In the genomic region with DNA sequence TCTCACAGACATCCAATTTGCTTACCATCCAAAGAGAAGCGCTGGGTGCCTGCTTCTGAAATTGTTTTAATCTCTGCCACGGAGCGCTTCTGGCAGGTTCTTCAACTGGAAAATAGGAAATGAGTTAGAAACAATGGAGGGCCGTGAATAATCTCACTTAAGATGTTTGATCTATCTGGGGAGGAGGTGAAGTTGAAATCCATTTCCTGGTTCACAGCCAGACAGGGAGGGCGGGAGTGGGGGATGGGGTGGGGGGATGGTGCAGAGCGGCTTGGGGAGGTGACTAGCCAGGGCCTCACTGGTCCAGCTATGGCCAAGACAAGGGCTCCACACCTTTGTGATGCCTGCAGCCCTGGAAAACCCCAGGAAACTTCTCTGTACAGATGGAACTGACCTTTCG, we compare ENCODE assay signal across 12 mouse cellular contexts.
DNase-seq lines count a peak whose midpoint lies in the region; ATAC-seq and TF ChIP-seq lines count a peak whose summit lies in the region.
"Had no signal": no experiment of that assay in that cellular context is flagged by ENCODE, and none has a peak within 500 bp of the region (broad histone marks: within the 10 kb centered on the region; RNA-seq: fewer than 3 reads in every experiment).

No protein-coding gene starts in this region.

- peak overlapping the region; percentile 30; the same call in 1 of the 2 replicates for H3K9ac ChIP-seq in lung, embryonic 14.5 days
- H3K9ac ChIP-seq in forebrain, embryonic 11.5 days (ENCODE audit: low read length): no peak overlapping the region; the same call in 1 of the 2 replicates
- H3K9ac ChIP-seq in hindbrain, embryonic 14.5 days: no peak overlapping the region
- H3K9ac ChIP-seq in midbrain, postnatal 0 days (replicated peaks; ENCODE audit: low read length, poor library complexity, severe bottlenecking): no peak overlapping the region
- no peak overlapping the region for H3K9ac ChIP-seq in liver, embryonic 11.5 days (ENCODE audit: low read depth, low read length)
- H3K9ac ChIP-seq: limb, embryonic 13.5 days had no signal

- H3K36me3 ChIP-seq in lung, embryonic 14.5 days (ENCODE audit: insufficient read depth): no peaks in the 10 kb centered on the region
- no peaks in the 10 kb centered on the region for H3K36me3 ChIP-seq in forebrain, embryonic 11.5 days (ENCODE audit: control insufficient read depth, insufficient read depth, low read length)
- H3K36me3 ChIP-seq in hindbrain, embryonic 14.5 days (replicated peaks; ENCODE audit: control insufficient read depth, insufficient read depth): no peaks in the 10 kb centered on the region
- H3K36me3 ChIP-seq in midbrain, postnatal 0 days (ENCODE audit: insufficient read depth, low read length): no peaks in the 10 kb centered on the region
- H3K36me3 ChIP-seq in liver, embryonic 11.5 days (ENCODE audit: control insufficient read depth, insufficient read depth, low read length): no peaks in the 10 kb centered on the region
- H3K36me3 ChIP-seq: G1E; limb, embryonic 13.5 days had no signal

- TF ChIP-seq CTCF in lung, embryonic 14.5 days (IDR thresholded peaks at IDR 0.05; ENCODE audit: low read depth): no peak
- no peak for TF ChIP-seq CTCF in midbrain, postnatal 0 days (IDR thresholded peaks at IDR 0.05)

- DNase-seq in lung, embryonic 14.5 days: peak; percentile 27
- no peak for DNase-seq in lung, postnatal 14 days
- peak; percentile 50 for DNase-seq in forebrain, embryonic 11.5 days (ENCODE audit: low spot score)
- DNase-seq in hindbrain, embryonic 14.5 days (ENCODE audit: low spot score): no peak
- no peak for DNase-seq in midbrain, postnatal 0 days (ENCODE audit: low spot score)
- no peak for DNase-seq in right cerebral cortex, postnatal 4 days
- DNase-seq in liver, embryonic 11.5 days (ENCODE audit: low spot score): no peak
- no peak for DNase-seq in kidney, adult 8-10 months
- DNase-seq: cerebellum, adult 2 months had no signal

- no peaks in the 10 kb centered on the region for H3K9me3 ChIP-seq in lung, embryonic 14.5 days (ENCODE audit: low read depth, low read length)
- no peaks in the 10 kb centered on the region for H3K9me3 ChIP-seq in forebrain, embryonic 11.5 days (ENCODE audit: control insufficient read depth, low read length)
- H3K9me3 ChIP-seq in hindbrain, embryonic 14.5 days (ENCODE audit: control insufficient read depth, low read length): no peaks in the 10 kb centered on the region
- no peaks in the 10 kb centered on the region for H3K9me3 ChIP-seq in midbrain, postnatal 0 days (ENCODE audit: low read length)
- no peaks in the 10 kb centered on the region for H3K9me3 ChIP-seq in liver, embryonic 11.5 days (ENCODE audit: control insufficient read depth, low read length)
- H3K9me3 ChIP-seq: G1E; limb, embryonic 13.5 days had no signal

- ATAC-seq in lung, embryonic 14.5 days (ENCODE audit: insufficient read depth): no peak
- ATAC-seq in forebrain, embryonic 11.5 days (replicated peaks; ENCODE audit: low FRiP score): no peak
- ATAC-seq in hindbrain, embryonic 14.5 days (ENCODE audit: low FRiP score): no peak
- ATAC-seq in midbrain, postnatal 0 days (ENCODE audit: low FRiP score): no peak
- ATAC-seq in liver, embryonic 11.5 days (replicated peaks; ENCODE audit: low FRiP score): no peak

- 11% methylated on average over 7 of the region's 7 CpGs for WGBS in lung, embryonic 14.5 days
- 18% methylated on average over 7 of the region's 7 CpGs for WGBS in forebrain, embryonic 11.5 days
- 20% methylated on average over 7 of the region's 7 CpGs for WGBS in hindbrain, embryonic 14.5 days
- WGBS in midbrain, postnatal 0 days: 18% methylated on average over 7 of the region's 7 CpGs
- 33% methylated on average over 7 of the region's 7 CpGs for WGBS in liver, embryonic 11.5 days

- no peaks in the 10 kb centered on the region for H3K27me3 ChIP-seq in lung, embryonic 14.5 days (ENCODE audit: insufficient read depth, low read length)
- no peaks in the 10 kb centered on the region for H3K27me3 ChIP-seq in forebrain, embryonic 11.5 days (ENCODE audit: control insufficient read depth, insufficient read depth, low read length)
- H3K27me3 ChIP-seq in hindbrain, embryonic 14.5 days (ENCODE audit: control insufficient read depth, insufficient read depth, low read length): no peaks in the 10 kb centered on the region
- no peaks in the 10 kb centered on the region for H3K27me3 ChIP-seq in midbrain, postnatal 0 days (ENCODE audit: insufficient read depth, low read length)
- no peaks in the 10 kb centered on the region for H3K27me3 ChIP-seq in liver, embryonic 11.5 days (replicated peaks; ENCODE audit: control insufficient read depth, insufficient read depth, low read length)

- peak overlapping the region; percentile 40 for H3K4me2 ChIP-seq in lung, embryonic 14.5 days
- H3K4me2 ChIP-seq in forebrain, embryonic 11.5 days (ENCODE audit: low read depth, low read length, severe bottlenecking): no peak overlapping the region
- H3K4me2 ChIP-seq in hindbrain, embryonic 14.5 days (replicated peaks): no peak overlapping the region
- 0 out of 2 replicates have a peak overlapping the region, but pooled peaks have one; percentile 6 for H3K4me2 ChIP-seq in midbrain, postnatal 0 days (ENCODE audit: low read depth, low read length, poor library complexity, severe bottlenecking)
- H3K4me2 ChIP-seq in liver, embryonic 11.5 days: no peak overlapping the region
- H3K4me2 ChIP-seq: limb, embryonic 13.5 days had no signal

- H3K27ac ChIP-seq in lung, embryonic 14.5 days (ENCODE audit: low read depth): peak overlapping the region; percentile 71; the same call in 1 of the 2 replicates
- no peak overlapping the region for H3K27ac ChIP-seq in forebrain, embryonic 11.5 days (ENCODE audit: low read depth, low read length)
- H3K27ac ChIP-seq in hindbrain, embryonic 14.5 days: peak overlapping the region; percentile 53
- H3K27ac ChIP-seq in midbrain, postnatal 0 days (ENCODE audit: low read depth, low read length): peak overlapping the region; percentile 43; the same call in 1 of the 2 replicates
- H3K27ac ChIP-seq in liver, embryonic 11.5 days (ENCODE audit: low read depth, low read length): no peak overlapping the region
- H3K27ac ChIP-seq: limb, embryonic 13.5 days had no signal

- no peak overlapping the region for H3K4me3 ChIP-seq in lung, embryonic 14.5 days (ENCODE audit: low read depth, low read length)
- H3K4me3 ChIP-seq in forebrain, embryonic 11.5 days (ENCODE audit: low read depth, low read length): no peak overlapping the region
- H3K4me3 ChIP-seq in hindbrain, embryonic 14.5 days (replicated peaks; ENCODE audit: low read length): no peak overlapping the region
- no peak overlapping the region for H3K4me3 ChIP-seq in midbrain, postnatal 0 days (ENCODE audit: low read depth, low read length)
- H3K4me3 ChIP-seq in liver, embryonic 11.5 days (ENCODE audit: low read depth, low read length): no peak overlapping the region
- H3K4me3 ChIP-seq: erythroblast, embryonic 14.5 days; limb, embryonic 13.5 days had no signal

- H3K4me1 ChIP-seq in lung, embryonic 14.5 days (ENCODE audit: insufficient read depth): peaks cover 8% of the 10 kb centered on the region; the same call in 1 of the 2 replicates
- peaks cover 13% of the 10 kb centered on the region; the same call in 1 of the 2 replicates for H3K4me1 ChIP-seq in forebrain, embryonic 11.5 days (replicated peaks; ENCODE audit: control insufficient read depth, insufficient read depth, low read length)
- peaks cover 46% of the 10 kb centered on the region for H3K4me1 ChIP-seq in hindbrain, embryonic 14.5 days (replicated peaks; ENCODE audit: control insufficient read depth, insufficient read depth, low read length)
- H3K4me1 ChIP-seq in midbrain, postnatal 0 days (ENCODE audit: insufficient read depth, low read length): peaks cover 18% of the 10 kb centered on the region
- no peaks in the 10 kb centered on the region for H3K4me1 ChIP-seq in liver, embryonic 11.5 days (replicated peaks; ENCODE audit: control insufficient read depth, insufficient read depth, low read length)

Comparison
In these comparisons a context has a peak if more than half of its experiments do, and no peak if none do; other contexts are left out.
1. DNase-seq: peak in lung, embryonic 14.5 days (single experiment) and forebrain, embryonic 11.5 days (single experiment); none in lung, postnatal 14 days (single experiment), hindbrain, embryonic 14.5 days (single experiment), midbrain, postnatal 0 days (single experiment), right cerebral cortex, postnatal 4 days (single experiment), liver, embryonic 11.5 days (single experiment) and kidney, adult 8-10 months (0 of 2).
2. H3K27ac ChIP-seq: peak in lung, embryonic 14.5 days (single experiment), hindbrain, embryonic 14.5 days (single experiment) and midbrain, postnatal 0 days (single experiment); none in forebrain, embryonic 11.5 days (single experiment) and liver, embryonic 11.5 days (single experiment).
3. H3K4me2 ChIP-seq: peak in lung, embryonic 14.5 days (single experiment) and midbrain, postnatal 0 days (single experiment); none in forebrain, embryonic 11.5 days (single experiment), hindbrain, embryonic 14.5 days (single experiment) and liver, embryonic 11.5 days (single experiment).